Mouse (Mus musculus): ENCODE measurements around the gene Kcnip3. TPM values are rescaled to one million over a fixed set of nuclear protein-coding genes. Genes with fewer than 3 reads are reported as not detected.

Kcnip3 gene
- total RNA-seq, 2 experiments from 2014 or later: 0.64 to 1.0 TPM

DNA sequence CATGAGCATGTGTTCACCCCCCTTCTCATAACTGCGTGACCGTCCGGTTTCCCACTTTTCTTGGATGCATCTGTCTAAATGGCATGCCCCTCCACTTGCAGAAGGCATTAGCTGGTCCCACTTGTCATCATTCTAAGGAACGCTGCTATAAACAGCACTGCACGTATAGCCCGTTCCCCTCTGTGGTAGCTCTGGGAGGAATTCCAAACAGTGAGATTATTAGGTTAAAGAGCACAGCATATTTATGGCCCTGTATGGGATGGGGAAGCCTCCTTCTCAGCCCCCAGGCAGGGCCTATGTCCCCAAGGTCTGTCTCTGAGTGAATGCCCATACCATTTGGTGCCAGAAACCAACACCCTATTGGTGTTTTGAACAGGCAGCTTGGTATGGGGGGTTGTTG lies 110.8 kb downstream of the Kcnip3 start:
- DNase-seq (ENCODE audit: low spot score in 2 of 2): no peak

Other genes with a start within 250 kb of the Kcnip3 start
- 1 to 10 TPM; 3.2 to 3.6 TPM for gene Dusp2, start 185.9 kb downstream of the Kcnip3 start, total RNA-seq (2021)
- gene Astl, start 183.5 kb downstream of the Kcnip3 start, total RNA-seq (2021): under 1 TPM; 0.12 to 0.31 TPM
- gene Adra2b, start 158.9 kb downstream of the Kcnip3 start, total RNA-seq (2021): 1 to 10 TPM in 1 of 2 experiments, under 1 TPM in 1; 0.96 to 1.2 TPM
- under 1 TPM; 0.10 to 0.17 TPM for gene Gpat2, start 96.9 kb downstream of the Kcnip3 start, total RNA-seq (2021)
- gene Fahd2a, start 77.5 kb downstream of the Kcnip3 start, total RNA-seq (2021): 10 to 100 TPM; 11.2 to 13.2 TPM
- gene Prom2, start 19.4 kb upstream of the Kcnip3 start, total RNA-seq (2021): not detected
- gene Zfp661, start 65.0 kb upstream of the Kcnip3 start, total RNA-seq (2021): 1 to 10 TPM; 2.0 to 2.5 TPM
- gene Mrps5, start 65.1 kb upstream of the Kcnip3 start, total RNA-seq (2021): 10 to 100 TPM; 88.2 to 93.6 TPM
- 10 to 100 TPM; 15.9 to 17.6 TPM for gene Mal, start 134.6 kb upstream of the Kcnip3 start, total RNA-seq (2021)
- gene Mall, start 207.8 kb upstream of the Kcnip3 start, total RNA-seq (2021): 10 to 100 TPM; 10.5 to 11.0 TPM